Mouse (Mus musculus): ENCODE measurements around the gene Pcgf1. TPM values are rescaled to one million over a fixed set of nuclear protein-coding genes. Genes with fewer than 3 reads are reported as not detected.

Pcgf1 gene
- 23.7 and 26.7 TPM in 2 replicates for polyA plus RNA-seq (2021; fragmentation: Nextera tagmentation)
- long read RNA-seq, experiment 1, partial matches to known transcripts = 6 of 12 reads
- long read RNA-seq, experiment 1, other reads (novel, unspliced or antisense) = 3 of 12 reads
- long read RNA-seq, experiment 2, transcript Pcgf1-202 (9 exons, 918 nt) = major isoform, 15 of 17 reads
- long read RNA-seq, experiment 2, partial matches to known transcripts = 2 of 17 reads
- long read RNA-seq, experiment 2, other reads (novel, unspliced or antisense) = 0 of 17 reads

GRCm38 (mm10) chr6:83077630-83078323, at the start of gene Pcgf1:
TSS of gene Pcgf1 (plus strand) at chr6:83077869.

GRCm38 (mm10) chr6:83033249-83034185, 44.2 kb upstream of the Pcgf1 start, which contains the start of the genes Dok1 and Loxl3:
TSS of gene Dok1 (minus strand) at chr6:83033471.
TSS of gene Loxl3 (plus strand) at chr6:83034173.

GRCm38 (mm10) chr6:83054074-83054851, 23.4 kb upstream of the Pcgf1 start, which contains the start of gene Aup1:
TSS of gene Aup1 (plus strand) at chr6:83054521.

GRCm38 (mm10) chr6:83054871-83055431, 22.7 kb upstream of the Pcgf1 start, which contains the start of gene Htra2:
TSS of gene Htra2 (minus strand) at chr6:83055273.

GRCm38 (mm10) chr6:83057790-83058189, 19.9 kb upstream of the Pcgf1 start, which contains the start of gene Dqx1:
TSS of gene Dqx1 (plus strand) at chr6:83057844.

GRCm38 (mm10) chr6:83070247-83070310, 7.6 kb upstream of the Pcgf1 start, which contains the start of gene Tlx2:
TSS of gene Tlx2 (minus strand) at chr6:83070293.

GRCm38 (mm10) chr6:83086121-83087035, 8.7 kb downstream of the Pcgf1 start, which contains the start of gene Lbx2:
TSS of gene Lbx2 (plus strand) at chr6:83086367.

GRCm38 (mm10) chr6:83101316-83101687, 23.6 kb downstream of the Pcgf1 start, which contains the start of the genes Ccdc142 and Gm42688:
TSS of gene Ccdc142 (plus strand) at chr6:83101601.
TSS of gene Gm42688 (plus strand) at chr6:83101617.

GRCm38 (mm10) chr6:83108762-83109668, 31.3 kb downstream of the Pcgf1 start, which contains the start of gene Mrpl53:
TSS of gene Mrpl53 (plus strand) at chr6:83109040.

GRCm38 (mm10) chr6:83115011-83115671, 37.5 kb downstream of the Pcgf1 start, which contains the start of gene Mogs:
TSS of gene Mogs (plus strand) at chr6:83115496.

GRCm38 (mm10) chr6:83120930-83121862, 43.5 kb downstream of the Pcgf1 start, which contains the start of gene Wbp1:
TSS of gene Wbp1 (minus strand) at chr6:83121559.

GRCm38 (mm10) chr6:83125331-83125730, 47.7 kb downstream of the Pcgf1 start, which contains the start of gene Ino80b:
TSS of gene Ino80b (minus strand) at chr6:83125431.

Other genes starting within 250 kb of the Pcgf1 start
- gene Sema4f, start 138.1 kb upstream of the Pcgf1 start, polyA plus RNA-seq (2021; fragmentation: Nextera tagmentation) = 11.5 and 14.3 TPM in 2 replicates
- not detected in 2 replicates for gene M1ap, start 131.0 kb upstream of the Pcgf1 start, polyA plus RNA-seq (2021; fragmentation: Nextera tagmentation)
- gene Dok1, start 44.4 kb upstream of the Pcgf1 start, polyA plus RNA-seq (2021; fragmentation: Nextera tagmentation) = 0.92 and 1.0 TPM in 2 replicates
- 1.4 and 1.7 TPM in 2 replicates for gene Loxl3, start 43.7 kb upstream of the Pcgf1 start, polyA plus RNA-seq (2021; fragmentation: Nextera tagmentation)
- 64.0 and 107 TPM in 2 replicates for gene Aup1, start 23.3 kb upstream of the Pcgf1 start, polyA plus RNA-seq (2021; fragmentation: Nextera tagmentation)
- gene Htra2, start 22.6 kb upstream of the Pcgf1 start, polyA plus RNA-seq (2021; fragmentation: Nextera tagmentation) = 36.7 and 40.7 TPM in 2 replicates
- gene Dqx1, start 20.0 kb upstream of the Pcgf1 start, polyA plus RNA-seq (2021; fragmentation: Nextera tagmentation) = 0.17 and 0.24 TPM in 2 replicates
- gene Tlx2, start 7.6 kb upstream of the Pcgf1 start, polyA plus RNA-seq (2021; fragmentation: Nextera tagmentation) = not detected in 2 replicates
- gene Lbx2, start 8.5 kb downstream of the Pcgf1 start, polyA plus RNA-seq (2021; fragmentation: Nextera tagmentation) = 0.90 and 1.2 TPM in 2 replicates
- 1.0 and 1.5 TPM in 2 replicates for gene Ccdc142, start 23.7 kb downstream of the Pcgf1 start, polyA plus RNA-seq (2021; fragmentation: Nextera tagmentation)
- gene Gm42688, start 23.7 kb downstream of the Pcgf1 start, polyA plus RNA-seq (2021; fragmentation: Nextera tagmentation) = 0.87 and 1.2 TPM in 2 replicates
- 149 and 168 TPM in 2 replicates for gene Mrpl53, start 31.2 kb downstream of the Pcgf1 start, polyA plus RNA-seq (2021; fragmentation: Nextera tagmentation)
- gene Mogs, start 37.6 kb downstream of the Pcgf1 start, polyA plus RNA-seq (2021; fragmentation: Nextera tagmentation) = 2.2 and 2.6 TPM in 2 replicates
- gene Wbp1, start 43.7 kb downstream of the Pcgf1 start, polyA plus RNA-seq (2021; fragmentation: Nextera tagmentation) = 21.8 and 51.8 TPM in 2 replicates
- gene Ino80b, start 47.6 kb downstream of the Pcgf1 start, polyA plus RNA-seq (2021; fragmentation: Nextera tagmentation) = 8.2 and 23.6 TPM in 2 replicates
- gene Rtkn, start 57.6 kb downstream of the Pcgf1 start, polyA plus RNA-seq (2021; fragmentation: Nextera tagmentation) = 67.3 and 68.0 TPM in 2 replicates
- gene Wdr54, start 78.5 kb downstream of the Pcgf1 start, polyA plus RNA-seq (2021; fragmentation: Nextera tagmentation) = 23.3 and 39.1 TPM in 2 replicates
- gene 1700003E16Rik, start 78.5 kb downstream of the Pcgf1 start, polyA plus RNA-seq (2021; fragmentation: Nextera tagmentation) = 28.6 and 44.3 TPM in 2 replicates
- 113 and 119 TPM in 2 replicates for gene Dctn1, start 88.1 kb downstream of the Pcgf1 start, polyA plus RNA-seq (2021; fragmentation: Nextera tagmentation)
- 0.13 TPM in 1 of 2 replicates, not detected in the other for gene Slc4a5, start 142.0 kb downstream of the Pcgf1 start, polyA plus RNA-seq (2021; fragmentation: Nextera tagmentation)
- gene Mthfd2, start 248.0 kb downstream of the Pcgf1 start, polyA plus RNA-seq (2021; fragmentation: Nextera tagmentation) = 14.2 and 17.4 TPM in 2 replicates
- 13.1 and 25.9 TPM in 2 replicates for gene Mob1a, start 248.1 kb downstream of the Pcgf1 start, polyA plus RNA-seq (2021; fragmentation: Nextera tagmentation)

All from left cerebral cortex, adult 6 months (tissue).